Mouse (Mus musculus) spleen, adult 2 months (tissue): Measurements from ENCODE around the gene Rhno1. TPM values are rescaled to one million over a fixed set of nuclear protein-coding genes. Genes with fewer than 3 reads are reported as not detected.
"Not testable (repeated sequence)": the region's sequence is repeated elsewhere in the genome, so short reads cannot be mapped to it uniquely, and the experiment has no call there.

ENCODE experiments used
- DNase-seq, 2 experiments: peaks; one replicate each; pipeline versions ENCODE4 v3.0.0 to v3.0.0-alpha.2; 2012 to 2021; ENCODE audit warnings: low spot score in 2 of 2, low read depth in 1 of 2
- H3K27ac ChIP-seq: fragments of 200-500 bp; 2 replicates; pipeline ENCODE4 v1.5.1; 2012; ENCODE audit warnings: low read length, inconsistent platforms; ENCODE audit not compliant: insufficient read depth
- H3K27me3 ChIP-seq: fragments of 200-500 bp; 2 replicates; pipeline ENCODE4 v1.6.1; 2012; ENCODE audit warnings: mild to moderate bottlenecking, moderate library complexity, low read length, inconsistent platforms; ENCODE audit not compliant: control insufficient read depth, insufficient read depth
- H3K36me3 ChIP-seq: fragments of 200-500 bp; 2 replicates; pipeline ENCODE4 v1.6.1; 2012; ENCODE audit warnings: mild to moderate bottlenecking, low read length, inconsistent platforms; ENCODE audit not compliant: control insufficient read depth, insufficient read depth
- H3K4me1 ChIP-seq: fragments of 200-500 bp; 2 replicates; pipeline ENCODE4 v1.6.1; 2011; ENCODE audit warnings: inconsistent platforms; ENCODE audit not compliant: control insufficient read depth, insufficient read depth, insufficient read length
- H3K4me3 ChIP-seq: fragments of 200-500 bp; 2 replicates; pipeline ENCODE4 v1.5.1; 2011; ENCODE audit warnings: mild to moderate bottlenecking, inconsistent platforms; ENCODE audit not compliant: insufficient read depth, insufficient read length; ENCODE audit errors: extremely low read depth
- CTCF ChIP-seq: fragments of 200-500 bp; IDR thresholded peaks from 2 replicates; pipeline ENCODE4 v1.5.1; 2011; ENCODE audit warnings: mild to moderate bottlenecking, inconsistent platforms; ENCODE audit not compliant: insufficient read depth, insufficient read length, insufficient replicate concordance; ENCODE audit errors: extremely low read depth
- POLR2A ChIP-seq: fragments of 200-500 bp; IDR thresholded peaks from 2 replicates; pipeline ENCODE4 v1.6.1; 2011; ENCODE audit warnings: low read depth, low read length, inconsistent platforms
- WGBS: fragments of 180-500 bp; shearing (Covaris S2); methylation state at CpG from one replicate; pipeline ENCODE4 v1.1.7; 2018; 5-methylcytosine and 5-hydroxymethylcytosine counted together
- polyA plus RNA-seq: library from polyadenylated mRNA; depleted of rRNA; stranded (reverse); fragments of >200 nt; gene quantifications from 2 replicates; pipeline ENCODE4 v1.2.3, GENCODE M21; 2012

Rhno1 gene
- polyA plus RNA-seq, 1 experiment = 16.0 TPM

DNA sequence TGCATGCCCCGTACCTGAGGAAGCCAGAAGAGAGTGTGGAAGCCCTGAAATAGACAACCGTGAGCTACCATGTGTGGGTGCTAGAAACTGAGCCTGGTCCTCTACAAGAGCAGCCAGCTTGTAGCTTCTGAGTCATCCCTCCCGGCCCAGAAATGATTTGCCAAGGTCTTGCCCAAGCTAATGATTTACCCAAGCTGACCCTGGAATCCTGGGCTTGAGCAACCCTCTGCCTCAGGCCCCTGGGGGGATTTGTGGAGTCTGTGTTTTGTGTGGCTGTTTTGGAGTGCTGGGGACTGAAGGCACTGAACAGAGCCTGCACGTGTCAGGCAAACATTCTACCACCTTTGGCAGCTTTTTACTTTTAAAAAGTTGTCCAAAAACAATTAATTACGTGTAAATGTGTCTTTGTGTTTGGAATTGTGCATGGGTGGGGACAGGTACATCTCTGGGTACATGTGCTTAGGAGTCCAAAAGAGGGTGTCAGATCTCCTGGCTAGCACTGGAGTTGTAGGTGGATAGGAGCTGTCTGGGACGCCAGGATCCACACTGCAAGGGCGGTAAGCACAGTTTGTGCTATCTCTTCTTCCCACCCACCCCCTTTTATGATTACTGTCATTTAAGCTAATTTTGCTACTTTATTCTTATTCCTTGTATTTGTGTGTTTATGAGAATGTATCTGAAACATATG, 35.0 kb upstream of the Rhno1 start:
- no peak for DNase-seq
- no peak for TF ChIP-seq POLR2A
- TF ChIP-seq CTCF = no peak
- no peaks in the 10 kb centered on the region for H3K36me3 ChIP-seq
- H3K4me1 ChIP-seq = no peaks in the 10 kb centered on the region
- 84% methylated on average over 7 of the region's 7 CpGs for WGBS
- no peaks in the 10 kb centered on the region for H3K27me3 ChIP-seq
- no peak overlapping the region for H3K4me3 ChIP-seq
- H3K27ac ChIP-seq = no peak overlapping the region

DNA sequence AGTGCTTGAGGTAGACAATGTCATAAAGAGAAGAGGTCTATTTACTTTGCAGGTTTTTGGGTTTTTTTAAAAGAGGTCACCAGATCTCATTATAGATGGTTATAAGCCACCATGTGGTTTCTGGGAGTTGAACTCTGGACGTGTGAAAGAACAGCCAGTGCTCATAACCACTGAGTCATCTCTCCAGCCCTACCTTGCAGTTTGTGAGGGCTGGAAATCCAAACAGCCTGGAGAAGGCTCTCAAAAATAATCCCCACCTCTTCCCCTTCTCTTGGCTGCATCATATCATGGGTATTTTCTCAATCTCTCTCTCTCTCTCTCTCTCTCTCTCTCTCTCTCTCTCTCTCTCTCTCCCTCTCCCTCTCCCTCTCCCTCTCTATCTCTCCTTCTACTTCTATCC, 28.0 kb upstream of the Rhno1 start:
- 33% methylated on average over 1 of the region's 1 CpGs for WGBS

DNA sequence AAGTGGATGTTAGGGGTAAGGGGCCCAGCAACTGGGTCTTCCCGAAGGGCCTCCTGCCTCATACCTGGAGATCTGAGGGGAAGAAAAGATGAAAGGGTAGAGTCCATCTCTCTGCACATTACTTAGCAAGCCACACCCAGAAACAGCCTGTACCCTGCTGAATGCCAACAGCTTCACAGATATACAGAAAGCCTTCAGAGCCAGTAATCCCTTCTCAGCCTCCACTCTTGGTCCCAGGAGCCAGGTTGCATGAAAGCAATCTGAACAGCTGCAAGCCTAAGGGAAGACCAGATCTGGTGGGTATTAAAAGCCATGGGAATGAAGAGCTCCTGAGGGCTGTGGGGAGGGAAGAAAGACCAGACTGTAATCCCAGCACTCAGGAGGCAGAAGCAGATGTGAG, 26.5 kb upstream of the Rhno1 start:
- TF ChIP-seq CTCF (no peak), POLR2A (no peak)
- DNase-seq = no peak
- Histone ChIP-seq H3K4me3 (no peak overlapping the region), H3K4me1 (no peaks in the 10 kb centered on the region), H3K27ac (no peak overlapping the region), H3K36me3 (no peaks in the 10 kb centered on the region), H3K27me3 (no peaks in the 10 kb centered on the region)
- 89% methylated on average over 1 of the region's 1 CpGs for WGBS

More for the DNA sequence above, 28.0 kb upstream of the Rhno1 start:
- TF ChIP-seq POLR2A (no peak), CTCF (no peak)
- H3K27ac ChIP-seq = no peak overlapping the region
- no peaks in the 10 kb centered on the region for H3K4me1 ChIP-seq
- H3K36me3 ChIP-seq = no peaks in the 10 kb centered on the region
- no peak for DNase-seq
- H3K27me3 ChIP-seq = no peaks in the 10 kb centered on the region
- H3K4me3 ChIP-seq = no peak overlapping the region

DNA sequence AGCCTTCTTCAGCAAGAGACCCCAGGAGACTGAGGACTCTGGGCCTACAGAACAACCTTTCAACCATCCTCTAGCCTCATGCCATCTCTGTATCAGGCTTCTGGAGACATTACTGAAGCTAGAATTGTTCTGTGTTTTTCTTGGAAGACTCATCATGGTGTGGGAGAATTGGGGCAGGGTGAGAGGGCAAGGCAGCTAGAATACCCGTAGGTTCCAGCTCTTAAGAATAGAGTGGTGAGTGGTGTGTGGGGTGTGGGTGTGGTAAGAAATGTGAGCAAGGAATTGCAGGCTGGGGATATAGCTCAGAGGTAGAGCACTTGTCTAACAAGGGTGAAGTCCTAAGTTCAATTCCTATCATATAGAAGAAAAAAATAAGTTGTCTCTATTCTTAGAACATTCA, 22.3 kb upstream of the Rhno1 start:
- TF ChIP-seq CTCF (no peak), POLR2A (no peak)
- no peaks in the 10 kb centered on the region for H3K36me3 ChIP-seq
- no peaks in the 10 kb centered on the region for H3K27me3 ChIP-seq
- H3K27ac ChIP-seq = no peak overlapping the region
- no peak overlapping the region for H3K4me3 ChIP-seq
- DNase-seq = no peak
- H3K4me1 ChIP-seq = peaks cover 9% of the 10 kb centered on the region; the same call in 1 of the 2 replicates
- 90% methylated on average over 1 of the region's 1 CpGs for WGBS

DNA sequence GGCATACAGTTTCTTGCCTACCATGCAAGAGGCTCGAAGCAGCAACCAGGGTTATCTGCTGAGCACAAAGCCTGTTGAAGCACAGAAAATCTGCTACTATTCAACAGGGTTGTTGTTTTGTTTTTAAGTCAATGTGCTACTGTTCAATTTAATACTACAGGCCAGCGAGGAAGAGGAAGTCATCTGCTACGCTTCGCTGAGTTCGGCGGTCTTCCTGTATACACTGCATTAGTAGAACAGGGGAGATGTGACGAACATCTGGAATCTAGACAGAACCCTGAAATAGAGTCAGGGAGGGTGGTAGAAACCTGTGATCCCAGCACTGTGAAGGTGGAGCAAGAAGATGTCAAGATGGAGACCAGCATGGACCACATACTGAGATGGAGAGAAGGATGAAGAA, 21.0 kb upstream of the Rhno1 start:
- DNase-seq = peak; percentile 46 to 72
- Histone ChIP-seq H3K4me3 (no peak overlapping the region), H3K27me3 (no peaks in the 10 kb centered on the region), H3K27ac (0 out of 2 replicates have a peak overlapping the region, but pooled peaks have one; percentile 47), H3K4me1 (peaks cover 14% of the 10 kb centered on the region; the same call in 1 of the 2 replicates), H3K36me3 (no peaks in the 10 kb centered on the region)
- WGBS = 15% methylated on average over 7 of the region's 7 CpGs
- no peak for TF ChIP-seq POLR2A
- no peak for TF ChIP-seq CTCF

DNA sequence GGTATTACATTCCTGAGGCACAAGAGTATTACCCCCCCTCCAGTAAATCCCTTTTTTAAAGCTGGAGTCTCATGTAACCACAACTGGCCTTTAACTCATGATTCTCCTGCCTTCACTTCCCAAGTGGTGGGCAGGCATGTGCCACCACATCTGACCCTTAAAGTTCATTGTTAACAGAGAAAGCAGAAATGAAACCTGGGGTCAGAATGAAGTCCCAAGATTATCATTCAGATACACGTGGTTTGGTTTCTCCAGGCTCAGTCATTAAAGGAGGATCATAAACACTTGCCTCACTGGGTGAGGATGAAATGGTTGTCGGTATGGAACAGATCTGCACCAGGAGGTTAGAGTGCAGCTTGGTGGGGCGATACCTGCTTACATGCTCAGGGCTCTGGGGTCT, 18.5 kb upstream of the Rhno1 start:
- no peaks in the 10 kb centered on the region for H3K36me3 ChIP-seq
- H3K4me1 ChIP-seq = peaks cover 14% of the 10 kb centered on the region; the same call in 1 of the 2 replicates
- WGBS = 42% methylated on average over 3 of the region's 3 CpGs
- H3K4me3 ChIP-seq = no peak overlapping the region
- DNase-seq = no peak
- TF ChIP-seq CTCF (no peak), POLR2A (no peak)
- no peaks in the 10 kb centered on the region for H3K27me3 ChIP-seq
- no peak overlapping the region for H3K27ac ChIP-seq

DNA sequence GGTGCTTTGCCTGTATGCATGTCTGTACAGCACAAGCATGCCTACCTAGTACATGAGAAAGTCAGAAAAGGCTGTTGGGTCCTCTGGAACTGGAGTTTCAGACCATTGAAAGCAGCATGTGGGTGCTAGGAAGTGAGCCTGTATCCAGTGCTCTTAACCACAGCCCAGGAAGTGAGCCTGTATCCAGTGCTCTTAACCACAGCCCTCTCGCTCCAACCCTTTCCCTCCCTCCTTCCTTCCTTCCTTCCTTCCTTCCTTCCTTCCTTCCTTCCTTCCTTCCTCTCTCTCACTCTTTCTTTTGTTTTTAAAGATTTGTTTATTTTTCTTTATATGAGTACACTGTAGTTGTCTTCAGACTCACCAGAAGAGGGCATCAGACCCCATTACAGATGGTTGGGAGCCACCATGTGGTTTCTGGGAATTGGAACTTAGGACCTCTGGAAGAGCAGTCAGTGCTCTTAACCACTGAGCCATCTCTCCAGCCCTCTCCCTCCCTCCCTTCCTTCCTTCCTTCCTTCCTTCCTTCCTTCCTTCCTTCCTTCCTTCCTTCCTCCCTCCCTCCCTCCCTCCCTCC, 18.0 kb upstream of the Rhno1 start:
- H3K27ac ChIP-seq, H3K27me3 ChIP-seq, H3K4me3 ChIP-seq, H3K36me3 ChIP-seq, DNase-seq: not testable (repeated sequence)
- 11% methylated on average over 1 of the region's 1 CpGs for WGBS
- peaks cover 14% of the 10 kb centered on the region; the same call in 1 of the 2 replicates for H3K4me1 ChIP-seq
